Mouse (Mus musculus) G1E-ER4 (cell line): ENCODE results near the gene Fabp7. TPM values are rescaled to one million over a fixed set of nuclear protein-coding genes. Genes with fewer than 3 reads are reported as not detected.

ENCODE experiments used
- GATA1 ChIP-seq: IDR thresholded peaks from one replicate; pipeline ENCODE4 v1.8.0; 2012; ENCODE audit warnings: low read length, inconsistent platforms
- polyA plus RNA-seq: library from polyadenylated mRNA; stranded (reverse); fragments of >175 nt; gene quantifications from 2 replicates; pipeline ENCODE4 v1.2.3, GENCODE M21; 2012

The Fabp7 gene
- polyA plus RNA-seq, result 0.10 TPM in 1 of 2 replicates, not detected in the other

GRCm38 (mm10) chr10:57784876-57785150 lies at the start of gene Fabp7:
Gene Fabp7 (plus strand): TSS chr10:57784881.
- TF ChIP-seq GATA1, result no peak

- no peak for TF ChIP-seq GATA1
Observed at GRCm38 (mm10) chr10:57740733-57741132, 43.9 kb upstream of the Fabp7 start.

- TF ChIP-seq GATA1, result no peak
Observed at GRCm38 (mm10) chr10:57741351-57741750, 43.3 kb upstream of the Fabp7 start.

- TF ChIP-seq GATA1, result no peak
Observed at GRCm38 (mm10) chr10:57743045-57743444, 41.6 kb upstream of the Fabp7 start.

GRCm38 (mm10) chr10:57743606-57744016 lies 41.1 kb upstream of the Fabp7 start:
- no peak for TF ChIP-seq GATA1

- TF ChIP-seq GATA1, result no peak
Observed at GRCm38 (mm10) chr10:57744128-57744765, 40.4 kb upstream of the Fabp7 start.

GRCm38 (mm10) chr10:57745452-57745851 lies 39.2 kb upstream of the Fabp7 start:
- TF ChIP-seq GATA1, result no peak

GRCm38 (mm10) chr10:57747127-57747526 lies 37.6 kb upstream of the Fabp7 start:
- TF ChIP-seq GATA1, result no peak

GRCm38 (mm10) chr10:57753343-57753742 lies 31.3 kb upstream of the Fabp7 start:
- no peak for TF ChIP-seq GATA1

GRCm38 (mm10) chr10:57755201-57755736 lies 29.4 kb upstream of the Fabp7 start:
- TF ChIP-seq GATA1, result no peak

GRCm38 (mm10) chr10:57758999-57759398 lies 25.7 kb upstream of the Fabp7 start:
- no peak for TF ChIP-seq GATA1

- TF ChIP-seq GATA1, result no peak
Observed at GRCm38 (mm10) chr10:57760694-57761093, 24.0 kb upstream of the Fabp7 start.

- no peak for TF ChIP-seq GATA1
Observed at GRCm38 (mm10) chr10:57763044-57763443, 21.6 kb upstream of the Fabp7 start.

- no peak for TF ChIP-seq GATA1
Observed at GRCm38 (mm10) chr10:57783289-57784130, 1.2 kb upstream of the Fabp7 start.

GRCm38 (mm10) chr10:57784131-57784875 lies 378 bp upstream of the Fabp7 start:
- no peak for TF ChIP-seq GATA1

GRCm38 (mm10) chr10:57785552-57785951 lies 871 bp downstream of the Fabp7 start:
- TF ChIP-seq GATA1, result no peak

GRCm38 (mm10) chr10:57792957-57793356 lies 8.3 kb downstream of the Fabp7 start:
- no peak for TF ChIP-seq GATA1
